Mouse (Mus musculus): ENCODE results near the gene Dusp6.

DNA sequence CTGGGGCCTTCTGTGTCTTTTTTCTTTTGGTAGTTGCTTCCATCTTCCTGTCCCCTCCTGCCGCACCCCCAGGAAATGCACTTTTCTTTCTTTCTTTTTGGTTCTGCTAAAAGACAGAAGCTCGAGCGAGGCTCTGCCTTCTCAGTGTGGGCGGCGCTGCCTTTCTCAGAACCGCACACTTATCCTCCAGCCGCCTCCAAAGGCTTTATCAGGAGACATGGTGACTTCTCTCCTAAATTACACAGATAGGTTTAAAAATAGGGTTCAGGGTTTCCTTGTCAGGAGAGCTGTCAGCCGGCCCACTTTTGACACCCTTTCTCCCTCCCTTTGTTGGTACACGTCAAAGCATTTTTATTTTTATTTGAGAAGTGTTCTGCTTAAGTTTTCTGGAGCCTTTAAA, 21.9 kb downstream of the Dusp6 start:
- TF ChIP-seq POLR2A (IDR thresholded peaks at IDR 0.05; ENCODE audit: low read depth, low read length): no peak
- no peak for TF ChIP-seq CTCF (IDR thresholded peaks at IDR 0.05; ENCODE audit: extremely low read depth, insufficient read depth, insufficient read length, insufficient replicate concordance)
